Mouse (Mus musculus) olfactory bulb, adult 2 months (tissue): ENCODE results near the gene Cfap97d1.

Experiments
- CTCF ChIP-seq: fragments of 200-500 bp; IDR thresholded peaks from 2 replicates; pipeline ENCODE4 v1.5.1; 2012; ENCODE audit warnings: low read depth, mild to moderate bottlenecking, low read length, moderate library complexity; ENCODE audit not compliant: insufficient read depth
- POLR2A ChIP-seq: fragments of 200-500 bp; IDR thresholded peaks from 2 replicates; pipeline ENCODE4 v1.6.1; 2012; ENCODE audit warnings: mild to moderate bottlenecking, low read depth, low read length, moderate library complexity; ENCODE audit not compliant: insufficient read depth

GRCm38 (mm10) chr11:102015472-102015871, 31.4 kb downstream of the Cfap97d1 start:
- TF ChIP-seq CTCF, result no peak
- TF ChIP-seq POLR2A, result no peak
